Mouse (Mus musculus) hindbrain, embryonic 12.5 days (tissue): Measurements from ENCODE around the gene Golga1. TPM values are rescaled to one million over a fixed set of nuclear protein-coding genes. Genes with fewer than 3 reads are reported as not detected.

Experiments used
- ATAC-seq: fragments of 200-750 bp; cut with Nextera tagmentation; 2 replicates; pipeline ENCODE4 v1.8.0; 2017; ENCODE audit warnings: moderate TSS enrichment; ENCODE audit not compliant: low FRiP score
- H3K27ac ChIP-seq: fragments of 300-500 bp; sonication (generic); 2 replicates; pipeline ENCODE4 v1.5.1; 2016; ENCODE audit warnings: mild to moderate bottlenecking
- H3K27me3 ChIP-seq: fragments of 300-500 bp; sonication (generic); 2 replicates; pipeline ENCODE4 v1.6.1; 2016; ENCODE audit warnings: mild to moderate bottlenecking
- H3K36me3 ChIP-seq: fragments of 300-500 bp; sonication (generic); 2 replicates; pipeline ENCODE4 v1.6.1; 2016; ENCODE audit warnings: mild to moderate bottlenecking
- H3K4me1 ChIP-seq: fragments of 300-500 bp; sonication (generic); 2 replicates; pipeline ENCODE4 v1.6.1; 2016
- H3K4me2 ChIP-seq: fragments of 300-500 bp; sonication (generic); replicated peaks from 2 replicates; pipeline ENCODE4 v1.6.1; 2016; ENCODE audit warnings: mild to moderate bottlenecking
- H3K4me3 ChIP-seq: fragments of 300-500 bp; sonication (generic); 2 replicates; pipeline ENCODE4 v1.5.1; 2016; ENCODE audit warnings: mild to moderate bottlenecking
- H3K9ac ChIP-seq: fragments of 300-500 bp; sonication (generic); 2 replicates; pipeline ENCODE4 v1.6.1; 2016; ENCODE audit warnings: mild to moderate bottlenecking, moderate library complexity
- H3K9me3 ChIP-seq: fragments of 300-500 bp; sonication (generic); replicated peaks from 2 replicates; pipeline ENCODE4 v1.6.1; 2016; ENCODE audit warnings: mild to moderate bottlenecking
- WGBS: fragments of 180-500 bp; shearing (Covaris S2); methylation state at CpG from one replicate; pipeline ENCODE4 v1.1.7; 2016; 5-methylcytosine and 5-hydroxymethylcytosine counted together
- polyA plus RNA-seq: library from polyadenylated mRNA; unstranded; fragments of >200 nt; fragmentation: Nextera tagmentation; extraction: Ambion mirVana; gene quantifications from 2 replicates; pipeline ENCODE4 v1.2.1, GENCODE M21; 2016

The Golga1 gene
- polyA plus RNA-seq, 1 experiment from 2014 or later, result 39.0 TPM

- no peak overlapping the region for H3K27ac ChIP-seq
- peaks cover 7% of the 10 kb centered on the region; the same call in 1 of the 2 replicates for H3K9me3 ChIP-seq
- no peaks in the 10 kb centered on the region for H3K27me3 ChIP-seq
- H3K36me3 ChIP-seq, result no peaks in the 10 kb centered on the region
- no peak overlapping the region for H3K4me2 ChIP-seq
- WGBS, result 88% methylated on average over 6 of the region's 6 CpGs
- H3K9ac ChIP-seq, result no peak overlapping the region
- no peak overlapping the region for H3K4me3 ChIP-seq
- no peak for ATAC-seq
- H3K4me1 ChIP-seq, result 0 out of 2 replicates have a peak, but pooled peaks cover 2% of the 10 kb centered on the region
Measured at GRCm38 (mm10) chr2:38987803-38988510, 77.4 kb downstream of the Golga1 start.

GRCm38 (mm10) chr2:38987371-38987770 is 78.0 kb downstream of the Golga1 start:
- Histone ChIP-seq H3K27me3 (no peaks in the 10 kb centered on the region), H3K9ac (no peak overlapping the region), H3K4me1 (no peaks in the 10 kb centered on the region), H3K27ac (no peak overlapping the region), H3K36me3 (no peaks in the 10 kb centered on the region), H3K9me3 (peaks cover 7% of the 10 kb centered on the region; the same call in 1 of the 2 replicates), H3K4me3 (no peak overlapping the region), H3K4me2 (no peak overlapping the region)
- no peak for ATAC-seq
- WGBS, result 78% methylated on average over 1 of the region's 1 CpGs

GRCm38 (mm10) chr2:38986580-38986979 is 78.8 kb downstream of the Golga1 start:
- WGBS, result 87% methylated on average over 3 of the region's 3 CpGs

GRCm38 (mm10) chr2:38983456-38983855 is 81.9 kb downstream of the Golga1 start:
- Histone ChIP-seq H3K4me2 (no peak overlapping the region), H3K9ac (no peak overlapping the region), H3K4me3 (no peak overlapping the region), H3K9me3 (peaks cover 7% of the 10 kb centered on the region; the same call in 1 of the 2 replicates), H3K36me3 (no peaks in the 10 kb centered on the region), H3K27ac (no peak overlapping the region), H3K27me3 (no peaks in the 10 kb centered on the region), H3K4me1 (no peaks in the 10 kb centered on the region)
- ATAC-seq, result no peak
- WGBS, result 90% methylated on average over 2 of the region's 2 CpGs

More at GRCm38 (mm10) chr2:38986580-38986979, 78.8 kb downstream of the Golga1 start:
- peaks cover 7% of the 10 kb centered on the region; the same call in 1 of the 2 replicates for H3K9me3 ChIP-seq
- no peak overlapping the region for H3K4me3 ChIP-seq
- ATAC-seq, result no peak
- no peaks in the 10 kb centered on the region for H3K36me3 ChIP-seq
- H3K4me2 ChIP-seq, result no peak overlapping the region
- H3K9ac ChIP-seq, result no peak overlapping the region
- no peak overlapping the region for H3K27ac ChIP-seq
- H3K27me3 ChIP-seq, result no peaks in the 10 kb centered on the region
- no peaks in the 10 kb centered on the region for H3K4me1 ChIP-seq

GRCm38 (mm10) chr2:38977837-38978236 is 87.5 kb downstream of the Golga1 start:
- WGBS, result 65% methylated on average over 4 of the region's 4 CpGs
- Histone ChIP-seq H3K4me1 (no peaks in the 10 kb centered on the region; the same call in 1 of the 2 replicates), H3K9ac (no peak overlapping the region), H3K4me2 (no peak overlapping the region), H3K27ac (no peak overlapping the region), H3K27me3 (peaks cover 4% of the 10 kb centered on the region; the same call in 1 of the 2 replicates), H3K36me3 (no peaks in the 10 kb centered on the region), H3K4me3 (no peak overlapping the region), H3K9me3 (no peaks in the 10 kb centered on the region)
- no peak for ATAC-seq

- WGBS, result 85% methylated on average over 21 of the region's 21 CpGs
- H3K4me1 ChIP-seq, result no peaks in the 10 kb centered on the region; the same call in 1 of the 2 replicates
Measured at GRCm38 (mm10) chr2:38975941-38976805, 89.2 kb downstream of the Golga1 start.

GRCm38 (mm10) chr2:38975181-38975580 is 90.2 kb downstream of the Golga1 start:
- H3K27me3 ChIP-seq, result peaks cover 4% of the 10 kb centered on the region; the same call in 1 of the 2 replicates
- no peak overlapping the region for H3K9ac ChIP-seq
- no peaks in the 10 kb centered on the region for H3K9me3 ChIP-seq
- 79% methylated on average over 3 of the region's 3 CpGs for WGBS
- H3K27ac ChIP-seq, result no peak overlapping the region
- H3K4me3 ChIP-seq, result no peak overlapping the region
- ATAC-seq, result no peak
- no peaks in the 10 kb centered on the region for H3K36me3 ChIP-seq
- H3K4me1 ChIP-seq, result no peaks in the 10 kb centered on the region; the same call in 1 of the 2 replicates
- H3K4me2 ChIP-seq, result no peak overlapping the region

More at GRCm38 (mm10) chr2:38975941-38976805, 89.2 kb downstream of the Golga1 start:
- ATAC-seq, result no peak
- no peaks in the 10 kb centered on the region for H3K9me3 ChIP-seq
- no peaks in the 10 kb centered on the region for H3K36me3 ChIP-seq
- H3K4me2 ChIP-seq, result no peak overlapping the region
- no peak overlapping the region for H3K4me3 ChIP-seq
- no peak overlapping the region for H3K27ac ChIP-seq
- no peak overlapping the region for H3K9ac ChIP-seq
- peaks cover 4% of the 10 kb centered on the region; the same call in 1 of the 2 replicates for H3K27me3 ChIP-seq

GRCm38 (mm10) chr2:38974171-38974570 is 91.2 kb downstream of the Golga1 start:
- 34% methylated on average over 2 of the region's 2 CpGs for WGBS
- ATAC-seq, result no peak
- Histone ChIP-seq H3K4me2 (no peak overlapping the region), H3K4me3 (no peak overlapping the region), H3K4me1 (no peaks in the 10 kb centered on the region; the same call in 1 of the 2 replicates), H3K9ac (no peak overlapping the region), H3K9me3 (no peaks in the 10 kb centered on the region), H3K36me3 (no peaks in the 10 kb centered on the region), H3K27ac (no peak overlapping the region), H3K27me3 (peaks cover 4% of the 10 kb centered on the region; the same call in 1 of the 2 replicates)

GRCm38 (mm10) chr2:38973701-38974100 is 91.6 kb downstream of the Golga1 start:
- H3K9ac ChIP-seq, result no peak overlapping the region
- H3K4me2 ChIP-seq, result no peak overlapping the region
- no peak overlapping the region for H3K27ac ChIP-seq
- H3K4me3 ChIP-seq, result no peak overlapping the region
- 86% methylated on average over 7 of the region's 7 CpGs for WGBS
- no peaks in the 10 kb centered on the region for H3K36me3 ChIP-seq
- ATAC-seq, result no peak
- H3K4me1 ChIP-seq, result no peaks in the 10 kb centered on the region; the same call in 1 of the 2 replicates
- peaks cover 4% of the 10 kb centered on the region; the same call in 1 of the 2 replicates for H3K27me3 ChIP-seq
- H3K9me3 ChIP-seq, result no peaks in the 10 kb centered on the region

GRCm38 (mm10) chr2:38973223-38973622 is 92.1 kb downstream of the Golga1 start:
- ATAC-seq, result no peak
- 47% methylated on average over 2 of the region's 2 CpGs for WGBS
- Histone ChIP-seq H3K4me3 (no peak overlapping the region), H3K27ac (no peak overlapping the region), H3K9me3 (no peaks in the 10 kb centered on the region), H3K9ac (no peak overlapping the region), H3K4me2 (no peak overlapping the region), H3K36me3 (no peaks in the 10 kb centered on the region), H3K27me3 (peaks cover 4% of the 10 kb centered on the region; the same call in 1 of the 2 replicates), H3K4me1 (no peaks in the 10 kb centered on the region; the same call in 1 of the 2 replicates)

GRCm38 (mm10) chr2:38970057-38970456 is 95.3 kb downstream of the Golga1 start:
- 82% methylated on average over 5 of the region's 5 CpGs for WGBS
- no peaks in the 10 kb centered on the region for H3K36me3 ChIP-seq
- H3K4me1 ChIP-seq, result no peaks in the 10 kb centered on the region
- H3K9me3 ChIP-seq, result no peaks in the 10 kb centered on the region
- ATAC-seq, result no peak
- H3K4me2 ChIP-seq, result no peak overlapping the region
- H3K4me3 ChIP-seq, result no peak overlapping the region
- no peaks in the 10 kb centered on the region for H3K27me3 ChIP-seq
- no peak overlapping the region for H3K9ac ChIP-seq
- no peak overlapping the region for H3K27ac ChIP-seq

- Histone ChIP-seq H3K36me3 (no peaks in the 10 kb centered on the region), H3K9ac (no peak overlapping the region), H3K27ac (no peak overlapping the region), H3K27me3 (no peaks in the 10 kb centered on the region), H3K4me3 (no peak overlapping the region), H3K4me2 (no peak overlapping the region), H3K9me3 (no peaks in the 10 kb centered on the region), H3K4me1 (no peaks in the 10 kb centered on the region)
- ATAC-seq, result no peak
- 97% methylated on average over 2 of the region's 2 CpGs for WGBS
Measured at GRCm38 (mm10) chr2:38969650-38970049, 95.7 kb downstream of the Golga1 start.
